Mouse (Mus musculus): ENCODE data around the gene Midn.

Gene Midn

DNA sequence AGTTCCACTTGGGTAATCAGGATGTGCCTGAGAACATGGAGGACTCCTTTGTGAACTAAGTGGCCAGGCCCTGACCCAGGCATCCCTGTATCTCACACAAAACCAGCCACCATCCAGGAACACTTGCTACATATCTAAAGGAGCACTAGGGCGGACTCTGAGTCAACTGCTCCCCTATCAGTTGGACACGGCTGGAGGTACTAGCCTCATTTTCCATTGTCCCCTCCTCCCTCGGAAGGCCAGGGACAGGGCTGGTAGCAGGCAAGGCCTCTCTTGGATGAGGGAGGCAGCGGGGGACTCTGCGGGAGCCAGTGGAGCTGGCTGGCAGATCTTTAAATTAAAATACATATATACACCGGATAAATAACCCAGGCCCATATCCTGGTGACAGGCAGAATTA is 45.9 kb downstream of the Midn start:
- no peak for DNase-seq (ENCODE audit: low read depth, low spot score)

DNA sequence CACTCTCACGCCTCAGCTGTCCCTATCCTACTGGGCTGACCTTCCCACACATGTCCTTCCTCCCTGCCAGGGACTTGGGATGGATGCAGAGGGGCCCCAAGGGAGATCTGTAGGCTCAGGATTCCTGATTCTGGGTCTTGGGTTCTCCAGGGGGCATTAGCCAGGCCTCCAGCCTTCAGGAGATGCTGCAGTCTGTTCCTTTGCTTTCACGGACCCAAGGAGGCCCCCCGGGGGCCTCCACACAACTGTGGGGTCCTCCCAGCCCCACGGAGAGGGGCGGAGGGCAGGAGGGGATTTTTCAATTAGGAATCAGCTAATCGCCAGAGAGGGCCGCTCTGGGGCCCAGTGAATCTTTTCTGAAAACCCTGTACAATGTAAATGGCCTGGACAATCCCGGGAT is 46.4 kb downstream of the Midn start:
- no peak for DNase-seq (ENCODE audit: low read depth, low spot score)

DNA sequence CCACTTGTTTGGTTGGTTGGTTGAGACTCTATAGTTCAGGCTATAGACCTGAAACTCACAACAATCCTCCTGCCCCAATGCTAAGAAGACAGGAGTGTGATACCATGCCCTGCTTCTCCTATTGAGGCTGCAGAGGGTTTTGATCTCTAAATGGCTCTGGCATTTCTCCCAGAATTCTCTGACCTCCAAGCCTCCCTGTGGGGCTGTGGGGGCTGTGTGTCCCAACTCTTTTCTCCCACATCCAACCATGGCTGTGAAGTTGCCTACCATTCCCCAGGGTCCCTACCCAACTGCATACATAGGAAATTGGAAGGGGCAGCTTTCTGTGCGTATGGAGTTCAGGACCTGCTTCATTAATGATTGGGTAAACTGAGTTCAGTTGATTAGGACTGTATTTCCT is 48.1 kb downstream of the Midn start:
- DNase-seq (ENCODE audit: low read depth, low spot score): no peak

DNA sequence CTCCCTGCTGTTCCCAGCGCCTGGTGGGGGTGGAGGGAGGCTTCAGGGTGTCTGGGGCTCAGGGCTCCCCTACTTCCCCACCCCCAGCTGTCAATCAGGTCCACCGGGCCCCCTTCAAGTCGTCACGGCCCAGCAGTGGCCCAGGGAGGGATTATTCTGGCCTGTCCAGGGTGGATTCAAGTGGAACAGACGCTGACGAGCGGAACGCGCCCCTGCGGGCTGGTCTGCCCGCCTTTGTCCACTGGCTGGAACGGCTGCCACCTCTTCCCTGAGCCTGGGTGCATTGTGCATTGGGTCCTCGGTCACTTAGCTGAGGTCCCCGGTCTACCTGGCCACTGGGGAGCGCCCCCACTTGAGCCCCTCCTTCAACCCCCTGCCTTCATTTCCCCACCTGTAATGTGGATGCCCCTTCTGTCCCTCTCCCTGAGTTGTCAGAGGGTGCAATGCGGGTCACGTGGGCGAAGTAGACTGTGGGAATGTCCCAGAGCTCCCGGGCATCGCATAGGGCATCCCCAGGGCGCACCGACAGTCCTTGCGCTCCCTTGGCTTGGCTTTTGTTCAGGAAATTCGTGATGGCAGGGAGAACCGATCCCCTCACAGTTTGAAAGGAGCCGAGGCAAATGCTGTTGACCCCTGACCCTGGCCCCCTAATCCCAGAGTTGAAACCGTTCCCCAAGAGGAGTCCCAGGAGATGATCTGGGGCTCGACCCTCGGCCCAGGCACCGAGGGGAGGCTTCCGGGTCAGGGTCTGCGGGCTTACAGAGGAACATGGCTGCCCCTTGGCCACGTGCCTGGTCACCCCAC is 48.9 kb downstream of the Midn start:
- no peak for DNase-seq (ENCODE audit: low read depth, low spot score)

DNA sequence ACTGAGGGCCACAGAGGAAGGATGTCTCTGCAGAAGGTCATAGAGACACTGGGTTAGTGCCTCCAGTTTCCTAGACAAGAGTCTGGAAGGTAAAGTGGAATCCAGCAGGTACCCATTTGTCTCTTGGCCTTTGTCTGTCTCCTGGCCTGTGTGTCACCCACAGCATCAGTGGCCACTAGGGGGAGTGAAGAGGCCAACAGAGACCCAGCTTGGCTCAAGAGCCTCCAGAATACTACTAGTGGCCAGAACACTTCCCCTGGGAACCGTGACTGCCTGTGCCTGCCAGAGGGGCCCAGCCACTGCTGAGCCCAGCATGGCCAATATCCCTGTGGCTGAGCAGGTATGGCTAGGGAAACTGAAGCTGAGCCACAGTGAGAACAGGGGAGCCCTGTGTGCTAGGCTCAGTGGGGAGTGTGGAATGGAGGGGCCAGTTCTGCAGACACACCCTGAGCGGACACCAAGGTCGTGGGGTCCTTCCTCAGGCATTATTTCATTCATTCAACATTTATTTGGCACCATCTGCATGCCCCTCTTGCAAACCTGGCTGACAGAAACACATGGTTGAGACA is 51.5 kb downstream of the Midn start:
- peak; percentile 55 for DNase-seq (ENCODE audit: low read depth, low spot score)

DNA sequence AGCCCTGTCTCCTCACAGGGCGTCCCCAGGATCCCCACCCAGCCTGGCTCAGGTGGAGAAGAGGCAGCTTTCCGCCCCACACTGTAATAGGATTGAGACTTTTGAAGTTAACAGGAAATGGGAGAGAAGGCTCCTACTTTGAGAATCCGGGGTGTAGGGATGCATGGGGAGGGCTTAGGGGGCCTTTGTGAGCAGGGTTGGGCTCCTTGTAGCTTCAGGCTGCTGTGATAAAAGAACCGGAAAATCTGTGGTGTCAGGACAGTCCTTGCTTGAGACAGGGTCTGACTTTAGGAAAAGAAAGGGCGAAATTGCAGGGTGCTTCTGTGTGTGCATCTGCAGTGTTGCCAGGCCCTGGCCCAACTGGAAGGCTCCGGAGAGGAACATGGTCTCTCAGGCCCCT is 52.4 kb downstream of the Midn start:
- no peak for DNase-seq (ENCODE audit: low read depth, low spot score)

DNA sequence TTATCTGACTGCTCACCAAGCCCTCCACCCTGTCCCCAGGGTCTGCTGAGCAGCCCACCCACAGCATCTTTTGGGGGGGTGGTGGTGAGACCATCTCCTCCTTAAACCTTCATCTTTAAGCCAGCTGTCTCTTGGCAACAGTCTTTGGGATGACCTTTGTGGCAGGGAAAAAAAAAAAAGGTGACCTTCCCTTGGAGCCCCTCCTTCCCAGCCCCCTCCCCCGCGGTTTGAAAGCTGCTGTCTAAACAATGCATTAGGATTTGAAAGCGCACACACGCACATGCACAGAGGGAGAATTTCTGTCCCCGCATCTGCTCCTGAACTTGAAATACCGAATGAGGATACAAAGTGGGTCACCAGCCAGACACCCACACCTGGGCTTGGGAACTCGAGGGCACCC is 56.0 kb downstream of the Midn start:
- no peak for DNase-seq (ENCODE audit: low read depth, low spot score)

DNA sequence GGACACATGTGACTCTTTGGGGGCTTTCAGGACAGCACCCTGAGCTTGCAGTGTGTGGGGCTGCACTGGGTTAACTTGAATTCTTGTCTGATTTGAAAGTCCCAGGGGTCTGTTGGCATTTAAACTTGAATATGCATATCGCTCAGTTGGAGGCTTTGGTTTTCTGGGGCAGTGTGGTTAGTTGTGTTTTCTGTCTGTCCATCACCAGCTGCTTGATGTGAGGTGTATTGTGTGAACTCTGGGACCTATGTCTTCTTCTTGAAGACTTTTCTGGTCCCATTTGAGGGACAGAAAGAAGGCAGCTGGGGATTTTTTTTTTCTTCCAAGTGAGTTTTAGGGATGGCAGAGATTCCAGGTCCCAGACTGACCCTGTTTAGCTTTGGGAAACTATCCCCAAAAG is 59.1 kb downstream of the Midn start:
- DNase-seq (ENCODE audit: low read depth, low spot score): no peak

DNA sequence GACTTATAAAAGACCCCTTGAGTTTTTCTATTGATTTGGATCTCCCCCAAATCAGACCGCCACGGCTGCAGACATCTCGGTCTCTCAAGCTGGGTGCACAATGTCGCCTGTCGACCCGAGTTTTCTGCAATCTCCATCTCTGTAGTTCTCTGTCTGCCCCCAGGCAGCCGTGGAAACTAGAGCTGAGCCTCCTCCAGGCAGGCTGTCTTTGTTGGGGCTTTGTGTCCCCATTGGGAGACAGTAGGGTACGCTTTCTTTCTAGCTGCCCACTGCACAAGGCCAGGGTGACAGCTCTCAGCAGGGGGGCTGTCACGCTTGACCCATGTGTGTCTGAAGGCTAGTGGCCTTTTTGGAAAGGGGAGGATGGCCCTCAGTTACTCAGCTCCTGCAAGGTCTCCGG is 59.6 kb downstream of the Midn start:
- no peak for DNase-seq (ENCODE audit: low read depth, low spot score)
